Mouse (Mus musculus): Measurements from ENCODE around the gene Rnf24. TPM values are rescaled to one million over a fixed set of nuclear protein-coding genes. Genes with fewer than 3 reads are reported as not detected.
A peak's percentile ranks its signal among the peaks of the same experiment; 100 is the strongest.

Rnf24 gene
- polyA plus RNA-seq (2014; fragmentation: Nextera tagmentation; extraction: Ambion mirVana) = 7.7 and 8.2 TPM in 2 replicates

DNA sequence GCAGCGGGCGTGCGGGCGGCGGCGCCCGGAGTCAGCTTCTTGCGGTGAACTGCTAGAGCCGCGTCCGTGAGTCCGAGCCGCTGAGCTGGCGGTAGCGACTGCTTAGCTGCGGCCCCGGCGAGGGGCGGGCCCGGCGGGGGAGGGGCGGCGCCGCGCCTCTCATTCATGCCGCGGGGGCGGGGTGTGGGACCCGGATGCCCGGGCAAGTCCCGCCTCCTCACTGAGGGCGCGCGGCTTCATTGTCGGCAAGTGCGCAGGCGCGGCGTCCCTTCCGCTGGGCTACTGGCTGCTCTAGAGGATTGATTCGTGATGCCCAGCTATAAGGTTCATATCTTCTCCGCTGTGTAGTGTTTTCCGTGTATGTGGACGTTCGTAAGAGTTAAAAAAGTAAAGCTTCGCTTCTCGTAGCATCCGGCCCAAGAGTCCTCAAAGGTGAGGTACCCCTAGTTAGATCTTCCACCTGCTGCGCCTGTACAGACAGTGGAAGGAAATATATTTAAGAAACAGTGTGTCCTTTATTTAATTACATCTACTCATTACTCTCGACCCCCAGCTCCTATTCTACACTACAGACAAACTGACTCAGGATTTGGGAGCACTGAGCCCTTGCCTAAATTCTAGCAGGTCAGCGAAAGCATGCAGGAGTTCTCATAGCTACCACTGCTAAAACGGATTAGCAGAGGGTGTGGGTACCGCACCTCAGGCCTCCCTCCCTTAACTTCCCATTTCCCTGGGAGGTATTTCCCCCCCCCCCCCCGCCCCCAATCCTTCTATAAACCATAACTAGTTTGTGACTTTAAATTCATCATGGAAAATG lies at the start of gene Rnf24:
Gene Rnf24 (minus strand): TSS at position 146 of the 817 bp plus-strand sequence.
- under 1% methylated on average over 39 of the region's 54 CpGs for WGBS
- H3K36me3 ChIP-seq (replicated peaks; ENCODE audit: control insufficient read depth, insufficient read depth, low read depth, low read length) = no peaks in the 10 kb centered on the region
- no peaks in the 10 kb centered on the region for H3K27me3 ChIP-seq (ENCODE audit: control insufficient read depth, insufficient read depth, low read length)
- ATAC-seq (replicated peaks; ENCODE audit: insufficient number of reproducible peaks, low FRiP score, low TSS enrichment, low read depth) = peak; percentile 94
- H3K9me3 ChIP-seq (replicated peaks; ENCODE audit: control insufficient read depth, low read length) = no peaks in the 10 kb centered on the region
- peak within 1 kb of the TSS; percentile 90 for H3K9ac ChIP-seq (replicated peaks; ENCODE audit: low read length)
- peak within 1 kb of the TSS; percentile 66 for H3K4me2 ChIP-seq (ENCODE audit: low read depth, low read length)
- H3K4me1 ChIP-seq (ENCODE audit: control insufficient read depth, insufficient read depth, low read length) = no peaks in the 10 kb centered on the region
- H3K27ac ChIP-seq (replicated peaks; ENCODE audit: low read depth, low read length) = peak within 1 kb of the TSS; percentile 77
- DNase-seq (ENCODE audit: low spot score) = peak; percentile 96
- H3K4me3 ChIP-seq (ENCODE audit: low read depth, low read length) = peak within 1 kb of the TSS; percentile 88

GRCm38 (mm10) chr2:131401794-131402495 lies 49.3 kb upstream of the Rnf24 start:
- ATAC-seq (replicated peaks; ENCODE audit: insufficient number of reproducible peaks, low FRiP score, low TSS enrichment, low read depth) (peak; percentile 80), DNase-seq (ENCODE audit: low spot score) (peak; percentile 87)
- Histone ChIP-seq H3K4me3 (ENCODE audit: low read depth, low read length) (no peak overlapping the region), H3K27me3 (ENCODE audit: control insufficient read depth, insufficient read depth, low read length) (no peaks in the 10 kb centered on the region), H3K4me1 (ENCODE audit: control insufficient read depth, insufficient read depth, low read length) (peaks cover 3% of the 10 kb centered on the region; the same call in 1 of the 2 replicates), H3K4me2 (ENCODE audit: low read depth, low read length) (no peak overlapping the region), H3K9ac (replicated peaks; ENCODE audit: low read length) (peak overlapping the region; percentile 22; the same call in 1 of the 2 replicates), H3K36me3 (replicated peaks; ENCODE audit: control insufficient read depth, insufficient read depth, low read depth, low read length) (no peaks in the 10 kb centered on the region), H3K27ac (replicated peaks; ENCODE audit: low read depth, low read length) (peak overlapping the region; percentile 75), H3K9me3 (replicated peaks; ENCODE audit: control insufficient read depth, low read length) (no peaks in the 10 kb centered on the region)
- WGBS = 33% methylated on average over 8 of the region's 8 CpGs

DNA sequence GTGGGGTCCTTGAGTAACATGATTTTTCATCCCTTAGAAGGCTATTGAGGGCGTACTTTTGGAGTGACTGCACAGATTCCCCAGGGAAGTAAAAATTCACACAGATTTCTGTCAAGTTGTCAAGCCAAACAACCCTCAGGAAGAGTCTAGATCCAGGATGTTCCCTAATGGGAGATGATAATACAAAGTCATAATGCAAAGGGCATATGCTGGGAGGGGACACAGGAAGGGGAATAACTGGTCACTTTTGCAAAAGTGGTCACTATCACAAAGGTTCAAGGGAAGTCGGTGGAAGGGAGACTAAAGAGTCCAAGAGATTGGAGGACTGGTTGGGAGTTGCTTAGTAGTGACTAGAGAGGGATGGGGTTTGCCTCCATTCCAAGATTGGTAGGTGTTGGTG lies 48.2 kb upstream of the Rnf24 start:
- Histone ChIP-seq H3K9ac (replicated peaks; ENCODE audit: low read length) (no peak overlapping the region), H3K4me1 (ENCODE audit: control insufficient read depth, insufficient read depth, low read length) (peaks cover 3% of the 10 kb centered on the region; the same call in 1 of the 2 replicates), H3K9me3 (replicated peaks; ENCODE audit: control insufficient read depth, low read length) (no peaks in the 10 kb centered on the region), H3K4me3 (ENCODE audit: low read depth, low read length) (no peak overlapping the region), H3K4me2 (ENCODE audit: low read depth, low read length) (no peak overlapping the region), H3K27me3 (ENCODE audit: control insufficient read depth, insufficient read depth, low read length) (no peaks in the 10 kb centered on the region), H3K36me3 (replicated peaks; ENCODE audit: control insufficient read depth, insufficient read depth, low read depth, low read length) (no peaks in the 10 kb centered on the region), H3K27ac (replicated peaks; ENCODE audit: low read depth, low read length) (no peak overlapping the region)
- 78% methylated on average over 2 of the region's 2 CpGs for WGBS
- ATAC-seq (replicated peaks; ENCODE audit: insufficient number of reproducible peaks, low FRiP score, low TSS enrichment, low read depth) (no peak), DNase-seq (ENCODE audit: low spot score) (no peak)

DNA sequence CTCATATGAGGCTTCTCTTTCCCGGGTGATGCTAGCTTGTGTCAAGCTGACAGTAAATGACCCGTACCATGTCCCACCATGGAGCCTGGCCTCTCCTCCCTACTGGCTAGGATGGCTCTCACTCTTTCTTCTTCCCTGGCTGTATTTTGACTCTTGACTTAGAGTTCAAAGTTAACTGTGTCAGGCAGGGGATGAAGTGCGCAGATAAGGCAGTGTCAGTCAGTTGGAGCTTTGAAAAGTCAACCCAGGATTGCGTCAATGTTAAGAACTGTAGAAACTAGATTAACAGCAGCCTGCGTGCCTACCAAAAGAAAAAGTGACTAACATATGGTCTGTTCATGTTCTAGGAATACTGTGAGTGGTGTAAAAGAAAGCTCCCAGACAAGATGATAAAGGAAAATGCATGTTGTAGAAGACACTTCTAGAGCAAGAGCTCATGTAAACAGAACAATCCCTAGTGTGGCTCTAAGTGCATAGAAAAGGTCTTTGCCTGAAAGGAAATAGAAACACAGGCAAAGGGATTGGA lies 44.7 kb upstream of the Rnf24 start:
- DNase-seq (ENCODE audit: low spot score) (no peak), ATAC-seq (replicated peaks; ENCODE audit: insufficient number of reproducible peaks, low FRiP score, low TSS enrichment, low read depth) (no peak)
- Histone ChIP-seq H3K9me3 (replicated peaks; ENCODE audit: control insufficient read depth, low read length) (no peaks in the 10 kb centered on the region), H3K4me1 (ENCODE audit: control insufficient read depth, insufficient read depth, low read length) (peaks cover 3% of the 10 kb centered on the region; the same call in 1 of the 2 replicates), H3K4me3 (ENCODE audit: low read depth, low read length) (no peak overlapping the region), H3K36me3 (replicated peaks; ENCODE audit: control insufficient read depth, insufficient read depth, low read depth, low read length) (no peaks in the 10 kb centered on the region), H3K27me3 (ENCODE audit: control insufficient read depth, insufficient read depth, low read length) (no peaks in the 10 kb centered on the region), H3K27ac (replicated peaks; ENCODE audit: low read depth, low read length) (no peak overlapping the region), H3K4me2 (ENCODE audit: low read depth, low read length) (no peak overlapping the region), H3K9ac (replicated peaks; ENCODE audit: low read length) (no peak overlapping the region)
- WGBS = 89% methylated on average over 5 of the region's 5 CpGs

DNA sequence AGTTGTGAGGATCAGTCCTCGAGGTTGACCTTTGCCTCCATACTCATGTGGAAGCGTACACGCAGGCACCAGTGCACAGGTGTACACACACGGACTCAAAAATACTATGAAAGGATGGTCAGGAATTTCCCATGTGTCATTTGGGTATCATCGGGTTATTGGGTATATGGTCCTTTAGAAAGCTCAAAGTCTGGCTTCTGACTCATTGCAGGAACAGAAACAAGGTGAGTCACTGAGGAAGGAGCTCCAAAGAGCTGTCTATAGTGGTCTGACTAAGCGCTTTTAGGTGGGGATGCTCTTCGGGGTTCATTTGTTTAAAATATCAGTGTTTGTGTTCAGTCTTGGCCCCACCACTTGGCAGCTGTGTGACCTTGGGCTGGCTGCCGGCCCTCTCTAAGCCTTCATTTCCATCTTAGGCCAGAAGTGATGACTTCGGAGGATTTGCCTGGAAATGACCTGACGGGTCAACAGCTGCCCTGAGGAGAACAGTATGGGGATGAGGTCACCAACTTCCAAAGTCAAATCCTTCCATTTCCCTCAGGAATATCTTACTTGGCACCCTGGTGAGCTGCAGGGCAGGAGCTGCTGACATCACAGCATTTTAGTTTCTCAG lies 33.8 kb upstream of the Rnf24 start:
- Histone ChIP-seq H3K27ac (replicated peaks; ENCODE audit: low read depth, low read length) (no peak overlapping the region), H3K4me3 (ENCODE audit: low read depth, low read length) (no peak overlapping the region), H3K9me3 (replicated peaks; ENCODE audit: control insufficient read depth, low read length) (no peaks in the 10 kb centered on the region), H3K27me3 (ENCODE audit: control insufficient read depth, insufficient read depth, low read length) (no peaks in the 10 kb centered on the region), H3K4me2 (ENCODE audit: low read depth, low read length) (no peak overlapping the region), H3K4me1 (ENCODE audit: control insufficient read depth, insufficient read depth, low read length) (no peaks in the 10 kb centered on the region), H3K9ac (replicated peaks; ENCODE audit: low read length) (no peak overlapping the region), H3K36me3 (replicated peaks; ENCODE audit: control insufficient read depth, insufficient read depth, low read depth, low read length) (no peaks in the 10 kb centered on the region)
- no peak for ATAC-seq (replicated peaks; ENCODE audit: insufficient number of reproducible peaks, low FRiP score, low TSS enrichment, low read depth)
- no peak for DNase-seq (ENCODE audit: low spot score)
- WGBS = 80% methylated on average over 10 of the region's 10 CpGs

- no peak overlapping the region for H3K4me3 ChIP-seq (ENCODE audit: low read depth, low read length)
- no peaks in the 10 kb centered on the region for H3K4me1 ChIP-seq (ENCODE audit: control insufficient read depth, insufficient read depth, low read length)
- H3K9me3 ChIP-seq (replicated peaks; ENCODE audit: control insufficient read depth, low read length) = no peaks in the 10 kb centered on the region
- no peak overlapping the region for H3K27ac ChIP-seq (replicated peaks; ENCODE audit: low read depth, low read length)
- H3K4me2 ChIP-seq (ENCODE audit: low read depth, low read length) = no peak overlapping the region
- no peak for ATAC-seq (replicated peaks; ENCODE audit: insufficient number of reproducible peaks, low FRiP score, low TSS enrichment, low read depth)
- 79% methylated on average over 4 of the region's 4 CpGs for WGBS
- no peaks in the 10 kb centered on the region for H3K36me3 ChIP-seq (replicated peaks; ENCODE audit: control insufficient read depth, insufficient read depth, low read depth, low read length)
- no peak overlapping the region for H3K9ac ChIP-seq (replicated peaks; ENCODE audit: low read length)
- no peaks in the 10 kb centered on the region for H3K27me3 ChIP-seq (ENCODE audit: control insufficient read depth, insufficient read depth, low read length)
- DNase-seq (ENCODE audit: low spot score) = no peak
Observed at GRCm38 (mm10) chr2:131385176-131385575, 32.5 kb upstream of the Rnf24 start.

DNA sequence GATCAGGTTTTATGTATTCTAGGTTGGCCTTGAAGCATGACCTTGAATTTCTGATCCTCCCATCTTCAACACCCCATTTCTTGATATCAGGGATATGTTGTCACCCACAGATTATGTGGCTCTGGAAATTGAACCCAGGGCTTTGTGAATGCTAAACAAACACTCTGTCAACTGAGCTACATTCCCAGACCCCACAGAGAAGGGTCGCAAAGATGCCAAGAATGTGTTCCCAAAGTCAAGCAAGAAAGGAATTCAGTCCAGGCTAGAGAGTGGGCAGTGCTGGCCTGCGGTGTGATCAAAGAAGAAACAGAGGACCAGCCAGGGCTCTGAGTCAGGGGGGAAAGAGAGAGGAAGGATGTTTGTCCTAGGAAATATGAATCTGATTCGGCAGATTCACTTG lies 26.8 kb upstream of the Rnf24 start:
- WGBS = 81% methylated on average over 3 of the region's 3 CpGs
- no peak for ATAC-seq (replicated peaks; ENCODE audit: insufficient number of reproducible peaks, low FRiP score, low TSS enrichment, low read depth)
- no peak overlapping the region for H3K4me2 ChIP-seq (ENCODE audit: low read depth, low read length)
- H3K27ac ChIP-seq (replicated peaks; ENCODE audit: low read depth, low read length) = no peak overlapping the region
- H3K27me3 ChIP-seq (ENCODE audit: control insufficient read depth, insufficient read depth, low read length) = no peaks in the 10 kb centered on the region
- no peak for DNase-seq (ENCODE audit: low spot score)
- H3K4me1 ChIP-seq (ENCODE audit: control insufficient read depth, insufficient read depth, low read length) = no peaks in the 10 kb centered on the region
- H3K9ac ChIP-seq (replicated peaks; ENCODE audit: low read length) = no peak overlapping the region
- no peaks in the 10 kb centered on the region for H3K36me3 ChIP-seq (replicated peaks; ENCODE audit: control insufficient read depth, insufficient read depth, low read depth, low read length)
- H3K9me3 ChIP-seq (replicated peaks; ENCODE audit: control insufficient read depth, low read length) = no peaks in the 10 kb centered on the region
- no peak overlapping the region for H3K4me3 ChIP-seq (ENCODE audit: low read depth, low read length)

All from embryonic facial prominence, embryonic 11.5 days (tissue).